Mouse (Mus musculus): ENCODE results near the gene Copz1.

DNA sequence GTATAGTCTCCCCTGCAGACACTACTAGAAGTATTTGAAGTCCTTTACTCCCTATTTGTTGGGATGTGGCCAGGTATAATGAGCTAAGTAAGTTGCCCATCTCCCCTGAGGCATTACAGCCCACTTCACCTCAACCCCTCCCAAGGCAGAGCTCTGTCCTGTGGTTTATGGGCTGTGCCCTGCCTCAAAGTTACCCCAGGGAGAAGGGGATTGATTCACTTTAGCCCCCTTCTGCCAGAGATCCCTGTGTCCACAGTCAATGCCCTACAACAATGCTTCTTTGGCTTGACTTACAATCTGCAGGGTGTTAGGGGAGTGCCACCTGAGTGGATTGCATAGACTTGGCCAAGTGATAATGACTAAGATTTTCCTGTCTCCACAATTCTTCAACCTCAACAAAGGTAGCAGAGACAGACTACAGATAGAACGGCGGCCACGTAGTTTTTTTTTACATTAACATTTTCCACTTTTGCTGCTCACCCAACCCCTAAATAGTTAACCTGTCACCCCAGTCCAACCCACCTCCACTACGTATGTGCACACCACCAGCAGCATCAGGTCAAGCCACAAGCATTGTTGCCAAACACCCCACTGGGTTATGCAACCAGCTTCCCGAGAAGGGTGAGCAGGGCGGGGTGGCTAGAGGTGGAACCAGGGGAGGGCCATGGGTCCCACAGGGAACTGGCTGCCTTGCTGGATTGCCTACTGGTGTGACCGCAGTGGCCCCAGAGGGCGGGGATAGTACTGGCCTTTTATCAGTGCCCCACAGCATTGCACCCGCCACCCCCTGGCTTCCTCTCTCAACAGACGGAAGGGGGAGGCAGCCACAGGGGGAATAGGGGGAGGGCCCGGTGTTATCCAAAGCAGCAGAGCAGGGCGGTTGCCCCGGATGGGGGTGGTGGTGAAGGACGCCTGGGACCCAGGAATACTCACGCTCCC lies 14.5 kb upstream of the Copz1 start, which contains the start of gene Nfe2:
- TF ChIP-seq CTCF (conservative IDR thresholded peaks at IDR 0.05; ENCODE audit: low read length) (no peak), POU5F1 (IDR thresholded peaks at IDR 0.05; ENCODE audit: borderline replicate concordance, low read length) (no peak)

Measured in E14TG2a.4 (cell line).